Mouse (Mus musculus): ENCODE data around the gene Rasa4.
"Not testable (repeated sequence)": the region's sequence is repeated elsewhere in the genome, so short reads cannot be mapped to it uniquely, and the experiment has no call there.

The Rasa4 gene

DNA sequence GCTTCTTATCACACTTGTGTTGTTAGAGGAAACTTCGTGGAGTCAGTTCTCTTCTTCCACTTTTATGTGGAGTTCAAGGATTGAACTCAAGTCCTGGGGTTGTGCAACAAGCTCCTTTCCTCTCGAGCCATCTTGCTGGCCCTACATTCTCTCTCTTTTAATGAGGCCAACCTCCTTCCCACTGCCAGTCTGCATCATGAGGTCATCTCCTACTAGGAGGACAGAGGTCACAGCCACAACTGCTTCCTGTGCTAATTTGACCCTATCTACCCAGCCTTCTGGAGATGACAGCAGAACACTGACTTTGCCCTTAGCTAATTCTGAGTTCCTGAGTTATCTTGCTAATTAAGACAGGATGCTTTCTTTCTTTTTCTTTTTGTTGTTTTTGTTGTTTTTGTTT, 24.8 kb downstream of the Rasa4 start:
- in situ Hi-C loops (cut with MboI; ENCODE audit: low sequenced_read_pairs): no loop called here

DNA sequence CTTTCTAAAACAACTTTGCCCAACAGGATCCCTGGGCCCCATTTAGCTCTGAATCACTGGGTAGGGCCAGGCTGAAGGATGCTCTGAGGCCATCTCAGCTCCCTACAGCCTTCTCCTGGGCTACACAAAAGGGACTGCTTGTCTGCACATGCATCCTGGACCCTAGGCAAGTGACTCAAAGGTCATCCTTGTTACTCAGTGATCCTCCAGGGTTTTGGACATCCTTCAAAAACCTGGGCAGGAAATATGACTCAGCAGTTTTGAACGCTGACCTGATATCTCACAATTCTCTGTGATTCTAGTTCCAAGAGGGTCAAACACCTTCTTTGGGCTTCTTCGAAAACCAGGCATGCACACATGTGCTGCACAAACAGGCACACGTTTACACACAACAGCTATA, 25.3 kb downstream of the Rasa4 start:
- in situ Hi-C loops (cut with MboI; ENCODE audit: low sequenced_read_pairs): no loop called here

DNA sequence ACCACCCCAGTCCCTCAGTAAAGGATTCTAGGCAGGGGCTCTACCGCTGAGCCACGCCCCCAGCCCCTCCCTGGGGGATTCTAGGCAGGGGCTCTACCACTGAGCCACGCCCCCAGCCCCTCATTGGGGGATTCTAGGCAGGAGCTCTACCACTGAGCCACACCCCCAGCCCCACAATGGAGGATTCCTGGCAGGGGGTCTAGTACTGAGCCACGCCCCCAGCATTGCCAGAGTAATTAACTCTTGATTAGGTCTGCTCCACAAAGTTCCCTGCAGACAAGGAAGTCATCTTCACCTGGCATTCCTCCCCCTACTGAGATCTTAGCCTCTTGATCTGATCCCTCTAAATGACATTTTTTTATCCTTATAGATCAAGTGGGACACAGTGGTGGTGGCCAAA, 29.8 kb downstream of the Rasa4 start:
- in situ Hi-C loops (cut with MboI; ENCODE audit: low sequenced_read_pairs): not testable (repeated sequence)

DNA sequence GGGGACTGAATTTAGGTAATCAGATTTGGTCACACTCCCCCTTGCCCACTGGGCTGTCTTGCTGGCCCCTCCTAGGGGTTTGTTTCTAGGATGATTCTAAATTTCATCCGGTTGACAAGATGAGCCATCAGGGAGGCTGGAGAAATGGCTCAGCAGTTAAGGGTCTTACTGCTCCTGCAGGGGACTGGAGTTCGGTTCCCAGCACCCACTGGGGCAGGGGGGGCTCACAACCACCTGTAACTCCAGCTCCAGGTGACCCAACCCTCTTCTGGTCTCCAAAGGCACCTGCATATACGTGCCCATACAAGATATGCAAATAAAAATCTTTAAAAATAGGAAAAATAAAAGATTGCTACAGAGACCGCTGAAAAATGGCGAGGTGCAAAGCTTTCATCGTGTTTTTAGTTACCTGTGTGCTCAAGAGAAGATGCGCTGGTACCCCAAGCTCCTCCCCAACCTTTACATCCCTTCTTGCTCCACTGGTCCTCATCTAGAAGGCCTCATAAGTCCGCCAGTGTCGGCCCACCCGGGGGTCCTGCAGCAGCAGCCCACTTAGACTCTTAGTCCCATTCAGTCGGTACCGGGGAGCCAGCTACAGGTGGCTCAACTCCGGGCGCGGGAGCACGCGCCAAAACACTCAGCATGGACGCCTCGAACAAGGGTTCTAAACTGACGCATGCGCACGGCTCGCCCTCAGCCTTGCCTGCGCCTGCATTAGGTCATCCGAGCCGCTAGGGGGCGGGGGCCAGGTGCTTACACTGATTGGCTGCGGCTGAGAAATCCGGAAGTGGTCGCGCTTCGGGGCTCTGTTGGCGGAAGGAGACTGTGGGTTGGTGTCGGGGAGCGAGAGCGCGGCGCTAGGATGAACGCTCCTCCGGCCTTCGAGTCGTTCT, 32.4 kb downstream of the Rasa4 start, which contains the start of gene Polr2j:
Polr2j (plus strand) TSS at position 741 of the 893 bp plus-strand sequence.
- in situ Hi-C loops (cut with MboI; ENCODE audit: low sequenced_read_pairs): no loop called here

DNA sequence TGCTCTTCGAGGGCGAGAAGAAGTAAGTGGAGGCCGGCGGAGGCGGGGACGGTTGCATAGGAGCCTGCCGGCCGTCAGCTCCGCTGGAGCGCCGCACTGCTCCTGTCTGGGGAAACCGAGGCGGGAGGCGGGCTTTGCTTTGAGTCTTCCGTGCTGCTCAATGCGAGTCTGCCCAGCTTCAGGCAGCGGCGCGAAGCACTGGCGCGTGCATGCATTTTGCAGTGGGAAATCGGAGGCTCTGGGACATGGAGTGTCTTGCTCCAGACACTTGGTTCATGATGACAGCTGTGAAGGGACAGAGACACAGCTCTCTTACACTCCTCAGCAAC, 33.0 kb downstream of the Rasa4 start:
- in situ Hi-C loops (cut with MboI; ENCODE audit: low sequenced_read_pairs): no loop called here

DNA sequence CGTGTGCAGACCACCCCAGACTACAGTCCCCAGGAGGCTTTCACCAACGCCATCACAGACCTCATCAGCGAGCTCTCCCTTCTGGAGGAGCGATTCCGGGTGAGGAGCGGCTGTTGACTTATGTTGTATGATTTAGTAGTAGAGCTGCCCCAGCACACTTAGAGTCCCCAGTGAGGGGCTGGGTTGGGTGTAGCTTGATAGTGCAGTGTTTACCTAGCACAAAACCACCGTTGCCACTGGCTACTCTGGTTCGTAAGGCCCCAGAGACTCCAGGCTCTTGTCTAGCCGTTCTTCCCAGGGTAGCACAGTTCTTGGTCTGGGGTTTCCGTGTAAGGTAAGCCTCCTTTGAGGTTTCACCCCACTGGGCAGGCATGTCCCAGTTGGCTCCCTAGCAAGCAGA, 38.4 kb downstream of the Rasa4 start:
- in situ Hi-C loops (cut with MboI; ENCODE audit: low sequenced_read_pairs): no loop called here

DNA sequence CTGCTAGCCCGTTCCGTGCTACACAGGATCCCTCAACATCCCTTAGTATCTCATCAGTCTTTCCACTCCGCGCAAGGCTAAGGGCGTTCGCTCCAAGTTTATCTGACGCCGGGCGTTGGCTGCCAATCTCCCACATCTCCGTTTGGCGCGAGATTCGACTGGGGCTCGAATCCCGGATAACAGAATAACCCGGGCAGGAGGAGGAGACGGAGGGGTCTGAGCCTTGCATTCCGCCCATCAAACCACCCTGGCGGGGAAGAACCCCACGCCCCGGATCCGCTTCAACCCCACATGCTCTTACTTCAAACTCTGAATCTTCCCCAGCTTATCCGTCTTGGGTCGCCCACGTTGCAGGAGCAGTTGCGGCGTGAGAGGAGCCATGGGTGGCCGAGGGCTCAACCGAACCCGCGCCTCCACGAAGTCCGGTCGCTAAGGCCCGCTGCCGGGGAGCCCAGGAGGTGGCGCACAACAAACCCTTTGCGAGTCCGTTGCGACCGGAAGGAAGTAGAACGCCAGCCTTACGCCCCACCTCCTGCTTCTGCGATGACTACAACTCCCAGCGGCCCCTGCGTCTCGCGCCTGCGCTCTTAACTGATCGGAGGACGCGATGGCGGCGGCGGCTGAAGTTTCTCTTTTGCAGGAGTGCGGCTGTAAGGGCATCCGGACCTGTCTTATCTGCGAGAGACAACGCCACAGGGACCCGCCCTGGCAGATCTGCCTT, 52.0 kb downstream of the Rasa4 start, which contains the start of the genes Lrwd1 and Alkbh4:
Lrwd1 (minus strand) TSS at position 504 of the 721 bp plus-strand sequence.
Alkbh4 (plus strand) TSS at position 576 of the 721 bp plus-strand sequence.
- in situ Hi-C loops (cut with MboI; ENCODE audit: low sequenced_read_pairs): no loop called here

DNA sequence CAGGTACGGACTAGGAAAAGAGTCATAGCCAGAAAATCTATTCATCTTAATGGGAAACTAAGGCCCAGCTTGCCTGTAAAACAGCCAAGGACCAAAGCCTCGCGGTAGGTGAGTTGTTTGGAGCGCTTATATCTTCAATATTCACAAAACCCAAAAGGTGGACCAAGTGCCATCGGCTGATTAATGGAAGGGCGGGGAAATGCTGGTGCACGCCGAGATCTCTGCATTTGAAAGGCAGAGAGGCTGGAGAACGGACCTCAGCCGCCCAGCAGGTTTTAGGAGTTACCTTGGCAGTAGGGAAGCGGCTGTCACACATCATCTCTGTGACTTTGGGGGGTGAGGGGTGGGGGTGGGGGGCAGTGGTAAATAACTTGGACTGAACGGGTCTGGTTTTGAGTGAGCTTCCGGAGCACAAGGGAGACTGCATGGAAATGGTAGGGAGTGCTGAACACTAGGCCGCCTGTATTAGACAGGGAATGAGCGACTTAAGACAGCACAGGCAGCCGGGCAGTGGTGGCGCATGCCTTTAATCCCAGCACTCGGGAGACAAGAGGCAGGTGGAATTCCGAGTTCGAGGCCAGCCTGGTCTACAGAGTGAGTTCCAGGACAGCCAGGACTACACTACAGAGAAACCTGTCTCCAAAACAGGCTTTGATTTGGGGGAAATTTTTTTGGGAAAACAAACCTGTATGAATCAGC, 52.7 kb downstream of the Rasa4 start:
- in situ Hi-C loops (cut with MboI; ENCODE audit: low sequenced_read_pairs): no loop called here

DNA sequence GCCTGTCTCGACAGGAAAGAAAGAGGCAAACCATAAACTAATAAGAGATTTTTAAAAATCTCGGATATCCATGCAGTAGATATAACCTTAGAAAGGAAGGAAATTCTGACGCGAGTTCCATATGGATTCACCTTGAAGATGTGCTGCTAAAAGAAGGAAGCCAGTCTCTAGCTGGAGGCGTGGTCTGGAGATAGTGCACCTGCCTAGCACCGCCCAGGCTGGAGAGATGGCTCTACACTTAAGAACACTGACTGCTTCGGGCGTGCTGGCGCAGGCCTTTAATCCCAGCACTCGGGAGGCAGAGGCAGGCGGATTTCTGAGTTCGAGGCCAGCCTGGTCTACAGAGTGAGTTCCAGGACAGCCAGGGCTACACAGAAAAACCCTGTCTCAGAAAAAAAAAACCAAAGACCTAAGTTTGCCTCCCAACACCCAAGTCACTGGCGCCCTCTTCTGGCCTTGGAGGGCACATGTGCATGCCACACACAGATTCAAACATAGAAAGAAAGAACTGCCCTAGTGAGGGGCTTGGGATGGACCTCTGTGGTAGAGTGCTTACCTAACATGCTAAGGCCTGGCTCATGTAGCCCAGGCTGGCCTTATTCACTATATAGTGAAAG, 54.0 kb downstream of the Rasa4 start:
- in situ Hi-C loops (cut with MboI; ENCODE audit: low sequenced_read_pairs): no loop called here

DNA sequence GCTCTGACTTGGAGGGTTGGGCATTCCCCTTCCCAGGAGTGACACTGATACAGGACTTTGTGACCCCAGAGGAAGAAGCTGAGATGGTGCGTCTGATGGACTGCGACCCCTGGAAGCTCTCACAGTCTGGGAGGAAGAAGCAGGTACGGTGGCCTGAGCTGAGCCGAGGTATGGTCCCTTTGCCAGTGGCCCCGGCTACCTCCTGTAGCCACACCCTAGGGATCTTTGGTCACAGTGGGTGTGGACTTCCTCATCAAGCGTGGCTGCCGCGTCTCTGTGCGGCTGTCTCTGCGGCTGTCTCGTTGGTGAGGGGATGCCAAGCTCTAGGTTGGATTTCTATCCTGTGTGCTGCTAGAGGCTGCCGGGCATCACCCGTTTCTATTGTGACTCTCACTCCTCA, 55.7 kb downstream of the Rasa4 start:
- in situ Hi-C loops (cut with MboI; ENCODE audit: low sequenced_read_pairs): no loop called here

DNA sequence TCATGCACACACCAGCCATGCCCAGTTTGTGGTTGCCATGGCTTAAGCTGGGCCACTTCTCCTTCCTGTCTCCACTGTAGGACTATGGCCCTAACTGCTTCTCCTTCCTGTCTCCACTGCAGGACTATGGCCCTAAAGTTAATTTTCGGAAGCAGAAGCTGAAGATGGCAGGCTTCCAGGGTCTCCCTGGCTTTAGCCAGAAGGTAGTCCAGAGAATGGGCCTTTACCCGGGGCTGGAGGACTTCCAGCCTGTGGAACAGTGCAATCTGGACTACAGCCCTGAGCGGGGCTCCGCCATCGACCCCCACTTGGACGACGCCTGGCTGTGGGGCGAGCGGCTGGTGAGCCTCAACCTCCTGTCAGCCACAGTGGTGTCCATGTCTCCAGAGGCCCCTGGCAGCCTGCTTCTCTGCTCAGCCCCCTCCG, 56.4 kb downstream of the Rasa4 start:
- in situ Hi-C loops (cut with MboI; ENCODE audit: low sequenced_read_pairs): no loop called here

DNA sequence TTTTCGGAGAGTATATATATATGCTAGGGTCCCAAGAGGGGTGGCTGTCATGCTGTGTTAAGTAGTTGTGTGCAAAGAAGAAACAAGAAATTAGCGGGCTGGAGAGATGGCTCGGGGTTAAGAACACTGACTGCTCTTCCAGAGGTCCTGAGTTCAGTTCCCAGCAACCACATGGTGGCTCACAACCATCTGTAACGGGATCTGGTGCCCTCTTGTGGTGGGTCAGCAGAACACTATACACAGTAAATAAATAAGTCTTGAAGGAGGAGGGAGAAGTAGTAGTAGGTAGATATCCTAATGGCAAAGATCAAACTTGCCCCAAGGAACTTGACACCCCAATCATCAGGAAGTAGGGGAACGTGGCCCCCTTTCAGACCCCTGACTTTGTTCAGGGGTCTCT, 59.0 kb downstream of the Rasa4 start:
- in situ Hi-C loops (cut with MboI; ENCODE audit: low sequenced_read_pairs): no loop called here

DNA sequence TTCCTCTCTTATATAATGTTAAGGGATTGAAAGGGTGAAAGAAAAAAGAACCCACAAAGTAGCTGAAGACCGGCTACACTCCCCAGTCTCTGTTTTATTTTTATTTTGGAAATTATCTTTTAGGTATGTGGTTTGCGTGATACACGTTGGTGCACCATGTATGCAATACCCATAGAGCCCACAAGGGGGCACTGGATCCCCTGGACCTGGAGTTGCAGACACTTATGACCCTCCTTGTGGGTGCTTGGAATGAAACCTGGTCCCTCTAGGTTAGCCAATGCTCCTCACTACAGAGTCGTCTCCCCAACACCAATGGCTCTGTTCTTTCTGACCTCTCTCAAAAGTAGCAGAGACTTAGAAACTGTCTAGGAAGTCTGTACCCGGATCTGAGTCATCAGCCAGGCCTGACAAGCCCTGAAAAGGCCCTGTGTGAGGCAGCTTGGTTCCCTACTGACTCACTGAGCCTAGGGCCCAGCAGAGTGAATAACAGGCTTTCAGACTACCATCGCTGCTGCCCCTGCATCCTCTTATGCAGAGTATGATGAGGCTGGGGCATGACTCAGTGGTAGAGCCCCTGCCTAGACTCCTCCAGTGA, 59.5 kb downstream of the Rasa4 start:
- in situ Hi-C loops (cut with MboI; ENCODE audit: low sequenced_read_pairs): no loop called here

DNA sequence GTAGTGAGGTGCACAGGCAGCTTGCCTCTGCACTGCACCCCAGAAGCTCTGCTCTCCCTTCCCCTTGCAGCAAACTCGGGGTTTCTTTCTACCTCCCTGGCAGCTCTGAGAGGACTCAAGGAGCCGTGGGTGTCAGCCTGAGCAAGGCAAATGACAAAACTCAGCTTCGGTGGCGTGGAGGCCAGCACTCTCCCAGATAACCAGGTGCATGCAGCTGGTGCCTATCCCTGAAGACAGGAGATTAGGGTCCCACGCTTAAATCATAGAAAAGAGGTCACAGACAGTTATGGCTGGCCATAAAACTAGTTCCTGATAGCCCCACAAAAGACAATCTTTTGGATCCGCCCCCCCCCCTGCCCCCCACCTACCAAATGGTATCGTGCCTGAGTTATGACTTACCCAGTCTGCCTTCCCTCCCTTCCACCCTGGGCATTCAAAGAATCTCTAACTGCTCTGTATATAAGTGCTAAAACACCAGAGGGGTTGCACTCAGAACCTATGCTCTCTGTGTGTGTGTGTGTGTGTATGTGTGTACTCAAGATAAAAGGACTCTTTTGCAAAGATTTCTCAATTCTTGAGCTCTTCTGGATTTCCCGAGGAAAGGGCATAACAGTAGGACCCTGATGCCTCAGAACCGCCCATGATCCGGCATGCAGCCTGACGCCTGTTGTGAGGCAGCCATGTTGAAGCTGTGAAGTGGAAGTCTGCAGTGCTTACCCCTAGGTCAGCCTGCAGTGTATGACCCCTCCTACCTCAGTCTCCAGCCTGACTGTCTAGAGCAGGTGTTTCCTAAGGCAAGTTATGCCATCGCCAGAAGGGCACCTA, 61.1 kb downstream of the Rasa4 start:
- in situ Hi-C loops (cut with MboI; ENCODE audit: low sequenced_read_pairs): no loop called here

DNA sequence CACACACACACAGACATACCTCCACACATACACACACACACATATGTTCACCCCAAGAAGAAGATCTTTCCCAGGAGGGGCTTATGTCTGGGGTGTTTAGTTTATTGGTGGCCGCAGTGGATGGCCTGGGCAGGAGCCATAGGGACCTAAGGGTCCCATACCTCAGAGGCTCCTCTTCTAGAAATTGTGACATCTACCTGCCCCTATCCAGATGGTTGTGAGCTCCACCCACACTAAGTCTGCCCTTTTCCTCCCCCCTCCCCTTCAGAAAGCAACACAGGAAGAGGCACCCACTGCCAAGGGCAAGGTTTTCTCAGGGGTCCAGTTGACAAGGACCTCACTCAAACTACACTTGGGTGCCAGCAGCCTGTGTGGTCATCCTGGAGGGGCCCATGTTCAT, 63.2 kb downstream of the Rasa4 start:
- in situ Hi-C loops (cut with MboI; ENCODE audit: low sequenced_read_pairs): no loop called here

DNA sequence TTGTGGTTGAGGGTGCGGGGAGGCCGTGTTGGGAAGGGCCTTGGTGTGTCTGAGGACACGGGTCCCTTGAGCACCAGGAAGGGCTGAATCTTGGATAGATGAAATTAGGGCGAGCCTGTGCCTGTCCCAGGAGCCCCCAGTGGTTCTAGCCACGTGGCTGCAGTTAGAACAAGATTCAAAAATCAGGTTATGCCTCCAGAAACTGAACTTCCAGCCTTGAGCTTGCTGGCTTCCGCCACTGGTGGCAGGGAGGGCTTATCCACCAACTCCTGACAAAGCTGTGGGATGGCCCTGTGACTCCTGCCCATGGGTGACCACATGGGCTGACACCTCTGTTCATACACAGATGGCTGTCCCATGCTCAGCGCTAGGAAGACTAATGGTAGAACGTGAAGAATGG, 64.0 kb downstream of the Rasa4 start:
- in situ Hi-C loops (cut with MboI; ENCODE audit: low sequenced_read_pairs): no loop called here

DNA sequence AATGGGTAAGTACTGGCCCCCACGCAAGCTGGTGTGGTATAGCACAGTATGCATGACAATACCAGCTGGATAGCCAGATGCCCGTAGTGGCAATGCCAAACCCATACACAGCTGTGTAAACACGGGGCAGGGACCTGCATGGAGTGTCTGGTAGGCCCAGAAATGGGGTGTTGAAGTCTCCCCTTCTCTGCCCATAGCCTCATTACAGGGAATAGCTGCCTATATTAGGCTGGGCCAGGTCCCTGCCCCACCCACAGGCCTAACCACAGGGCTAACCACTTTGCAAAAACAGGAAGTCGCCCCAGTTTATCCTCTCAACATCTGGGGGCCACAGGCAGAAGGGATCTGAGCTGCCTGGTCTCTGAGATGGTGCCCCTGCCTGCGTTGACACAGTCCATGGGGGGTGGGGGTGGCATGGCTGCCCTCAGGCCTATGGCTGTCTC, 65.4 kb downstream of the Rasa4 start:
- in situ Hi-C loops (cut with MboI; ENCODE audit: low sequenced_read_pairs): not testable (repeated sequence)

DNA sequence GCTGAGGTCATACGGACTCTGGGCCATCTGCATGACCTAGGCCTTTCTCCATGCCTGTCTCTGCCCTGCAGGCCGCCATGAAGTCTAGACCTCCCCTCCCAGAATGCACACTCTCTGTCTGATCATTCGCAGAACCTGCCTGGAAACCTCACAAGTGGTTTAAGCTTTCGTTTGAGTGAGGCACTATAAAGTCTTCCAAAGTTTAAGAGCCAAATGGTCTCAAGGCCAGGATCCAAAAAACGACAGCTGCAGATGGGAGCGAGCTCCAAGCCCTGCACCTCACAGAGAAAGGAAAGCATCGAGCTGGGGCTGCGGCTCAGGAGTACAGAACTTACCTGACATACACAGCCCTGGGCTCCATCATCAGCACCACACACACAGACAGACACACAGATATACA, 68.6 kb downstream of the Rasa4 start:
- in situ Hi-C loops (cut with MboI; ENCODE audit: low sequenced_read_pairs): no loop called here

DNA sequence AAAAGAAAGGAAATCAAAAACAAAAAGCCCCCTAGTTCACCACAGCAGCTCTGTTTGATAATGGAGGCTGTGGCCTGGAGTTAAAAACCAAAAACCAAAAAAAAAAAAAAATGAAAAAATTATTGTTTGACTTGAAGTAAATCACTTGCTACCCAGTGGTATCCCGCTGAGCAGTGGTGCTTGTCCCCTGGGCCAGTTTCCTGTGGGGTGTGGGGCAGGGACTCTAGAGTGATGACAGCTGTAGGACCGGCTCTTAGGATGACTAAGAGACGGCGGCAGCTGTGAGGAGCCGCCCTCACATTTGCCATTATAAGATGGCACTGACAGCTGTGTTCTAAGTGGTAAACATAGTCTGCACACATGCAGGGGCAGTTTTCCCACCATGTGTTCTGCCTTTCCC, 71.7 kb downstream of the Rasa4 start:
- in situ Hi-C loops (cut with MboI; ENCODE audit: low sequenced_read_pairs): no loop called here

DNA sequence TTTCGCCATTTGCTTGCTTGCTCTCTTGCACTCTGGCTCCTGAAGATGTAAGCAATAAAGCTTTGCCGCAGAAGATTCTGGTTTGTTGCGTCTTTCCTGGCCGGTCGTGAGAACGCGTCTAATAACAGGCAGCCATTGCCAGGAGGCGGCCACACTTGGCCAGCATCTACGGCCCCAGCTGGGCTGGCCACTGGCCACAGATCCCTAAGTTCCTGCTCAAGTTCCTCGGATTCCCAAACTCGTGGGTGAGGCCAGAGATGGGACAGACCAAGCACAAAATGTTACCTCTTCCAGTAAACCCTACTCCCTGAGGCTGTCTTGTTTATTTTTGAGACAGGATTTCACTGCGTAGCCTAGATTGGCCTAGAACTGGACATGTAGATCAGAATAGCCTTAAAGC, 76.4 kb downstream of the Rasa4 start:
- in situ Hi-C loops (cut with MboI; ENCODE audit: low sequenced_read_pairs): not testable (repeated sequence)
